Mouse (Mus musculus): ENCODE results near the gene Sec13. TPM values are rescaled to one million over a fixed set of nuclear protein-coding genes. Genes with fewer than 3 reads are reported as not detected.
"Not testable (repeated sequence)": the region's sequence is repeated elsewhere in the genome, so short reads cannot be mapped to it uniquely, and the experiment has no call there.

Gene Sec13
- polyA plus RNA-seq, 1 experiment from 2014 or later = 250 TPM

DNA sequence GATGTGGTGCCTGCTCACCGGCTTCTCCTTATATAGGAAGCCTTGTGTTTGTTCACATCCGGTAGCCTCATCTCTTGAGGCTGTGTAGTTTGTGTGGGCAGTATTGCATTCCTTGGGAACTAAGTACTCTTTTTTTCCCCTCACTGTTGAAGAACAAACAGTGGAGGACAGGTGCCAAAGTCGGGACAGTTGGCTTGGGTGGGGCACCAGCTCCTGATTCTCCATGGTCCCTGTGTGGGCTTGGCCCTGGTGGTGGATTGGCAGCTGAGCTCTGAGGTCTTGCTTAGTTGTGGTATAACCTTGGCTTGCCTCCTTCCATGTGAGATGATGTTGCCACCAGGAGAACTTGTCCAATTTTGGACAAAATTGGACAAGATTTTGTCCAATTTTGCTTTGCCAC is 20.7 kb downstream of the Sec13 start, which contains the start of gene Ghrl:
Gene Ghrl (minus strand): TSS at position 3 of the 400 bp plus-strand sequence.
- Histone ChIP-seq H3K4me1 (replicated peaks; ENCODE audit: control insufficient read depth, insufficient read depth, low read length) (no peaks in the 10 kb centered on the region), H3K9ac (ENCODE audit: low read length) (no peak within 1 kb of the TSS), H3K4me2 (ENCODE audit: low read length) (no peak within 1 kb of the TSS), H3K9me3 (ENCODE audit: control insufficient read depth, low read length) (no peaks in the 10 kb centered on the region), H3K36me3 (ENCODE audit: control insufficient read depth, insufficient read depth, low read length) (peaks cover 86% of the 10 kb centered on the region), H3K27ac (ENCODE audit: low read depth) (no peak within 1 kb of the TSS), H3K4me3 (ENCODE audit: low read depth, low read length) (no peak within 1 kb of the TSS), H3K27me3 (replicated peaks; ENCODE audit: control insufficient read depth, insufficient read depth, low read length) (no peaks in the 10 kb centered on the region)
- WGBS = 74% methylated on average over 3 of the region's 3 CpGs
- DNase-seq (ENCODE audit: low spot score) = no peak
- ATAC-seq (replicated peaks; ENCODE audit: low FRiP score, low TSS enrichment, low read depth) = no peak

GRCm38 (mm10) chr6:113717541-113717940 is 23.0 kb downstream of the Sec13 start:
- H3K27ac ChIP-seq (ENCODE audit: low read depth) = no peak overlapping the region
- no peak for ATAC-seq (replicated peaks; ENCODE audit: low FRiP score, low TSS enrichment, low read depth)
- H3K4me1 ChIP-seq (replicated peaks; ENCODE audit: control insufficient read depth, insufficient read depth, low read length) = no peaks in the 10 kb centered on the region
- no peak for DNase-seq (ENCODE audit: low spot score)
- no peaks in the 10 kb centered on the region for H3K9me3 ChIP-seq (ENCODE audit: control insufficient read depth, low read length)
- no peak overlapping the region for H3K4me2 ChIP-seq (ENCODE audit: low read length)
- no peak overlapping the region for H3K9ac ChIP-seq (ENCODE audit: low read length)
- no peak overlapping the region for H3K4me3 ChIP-seq (ENCODE audit: low read depth, low read length)
- H3K36me3 ChIP-seq (ENCODE audit: control insufficient read depth, insufficient read depth, low read length) = peaks cover 87% of the 10 kb centered on the region
- no peaks in the 10 kb centered on the region for H3K27me3 ChIP-seq (replicated peaks; ENCODE audit: control insufficient read depth, insufficient read depth, low read length)
- WGBS = 88% methylated on average over 3 of the region's 3 CpGs

GRCm38 (mm10) chr6:113714797-113715196 is 25.7 kb downstream of the Sec13 start:
- H3K27ac ChIP-seq (ENCODE audit: low read depth) = no peak overlapping the region
- H3K27me3 ChIP-seq (replicated peaks; ENCODE audit: control insufficient read depth, insufficient read depth, low read length) = no peaks in the 10 kb centered on the region
- H3K4me1 ChIP-seq (replicated peaks; ENCODE audit: control insufficient read depth, insufficient read depth, low read length) = no peaks in the 10 kb centered on the region
- DNase-seq (ENCODE audit: low spot score) = no peak
- ATAC-seq (replicated peaks; ENCODE audit: low FRiP score, low TSS enrichment, low read depth) = no peak
- 77% methylated on average over 1 of the region's 1 CpGs for WGBS
- H3K9me3 ChIP-seq (ENCODE audit: control insufficient read depth, low read length) = no peaks in the 10 kb centered on the region
- peaks cover 94% of the 10 kb centered on the region for H3K36me3 ChIP-seq (ENCODE audit: control insufficient read depth, insufficient read depth, low read length)
- no peak overlapping the region for H3K9ac ChIP-seq (ENCODE audit: low read length)
- H3K4me3 ChIP-seq (ENCODE audit: low read depth, low read length) = no peak overlapping the region
- H3K4me2 ChIP-seq (ENCODE audit: low read length) = no peak overlapping the region

- ATAC-seq (replicated peaks; ENCODE audit: low FRiP score, low TSS enrichment, low read depth) (no peak), DNase-seq (ENCODE audit: low spot score) (no peak)
- no peaks in the 10 kb centered on the region for H3K27me3 ChIP-seq (replicated peaks; ENCODE audit: control insufficient read depth, insufficient read depth, low read length)
- no peak overlapping the region for H3K4me3 ChIP-seq (ENCODE audit: low read depth, low read length)
- H3K36me3 ChIP-seq (ENCODE audit: control insufficient read depth, insufficient read depth, low read length) = peaks cover 94% of the 10 kb centered on the region
- no peak overlapping the region for H3K27ac ChIP-seq (ENCODE audit: low read depth)
- H3K4me2 ChIP-seq (ENCODE audit: low read length) = no peak overlapping the region
- H3K9me3 ChIP-seq (ENCODE audit: control insufficient read depth, low read length) = no peaks in the 10 kb centered on the region
- no peak overlapping the region for H3K9ac ChIP-seq (ENCODE audit: low read length)
- no peaks in the 10 kb centered on the region for H3K4me1 ChIP-seq (replicated peaks; ENCODE audit: control insufficient read depth, insufficient read depth, low read length)
- 91% methylated on average over 2 of the region's 2 CpGs for WGBS
These were observed 26.3 kb downstream of the Sec13 start for GRCm38 (mm10) chr6:113714276-113714675.

GRCm38 (mm10) chr6:113713389-113713788 is 27.2 kb downstream of the Sec13 start:
- not testable (repeated sequence) for DNase-seq (ENCODE audit: low spot score); H3K9ac ChIP-seq (ENCODE audit: low read length); H3K27ac ChIP-seq (ENCODE audit: low read depth); H3K27me3 ChIP-seq (replicated peaks; ENCODE audit: control insufficient read depth, insufficient read depth, low read length); H3K4me3 ChIP-seq (ENCODE audit: low read depth, low read length); H3K9me3 ChIP-seq (ENCODE audit: control insufficient read depth, low read length); H3K4me1 ChIP-seq (replicated peaks; ENCODE audit: control insufficient read depth, insufficient read depth, low read length); H3K4me2 ChIP-seq (ENCODE audit: low read length); ATAC-seq (replicated peaks; ENCODE audit: low FRiP score, low TSS enrichment, low read depth)
- peaks cover 94% of the 10 kb centered on the region for H3K36me3 ChIP-seq (ENCODE audit: control insufficient read depth, insufficient read depth, low read length)
- WGBS = 88% methylated on average over 4 of the region's 5 CpGs

DNA sequence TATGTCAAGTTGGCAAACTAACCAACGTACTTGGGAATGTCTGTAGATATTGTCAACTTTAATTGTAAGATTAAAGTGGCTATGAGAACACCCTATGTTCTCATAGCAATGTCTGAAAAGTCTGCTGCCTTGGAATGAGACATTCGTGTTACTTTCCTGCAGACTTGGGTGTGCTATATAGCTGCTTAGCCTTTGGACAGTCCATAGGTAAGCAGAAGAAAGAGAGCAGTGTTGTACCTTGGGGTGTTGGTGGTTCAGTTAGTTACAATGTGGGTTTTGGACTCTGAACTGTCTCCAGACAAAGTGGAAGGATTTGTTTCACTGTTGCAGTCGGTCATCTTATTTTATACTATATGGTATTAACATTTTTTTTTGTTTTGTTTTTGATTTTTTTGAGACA is 27.8 kb downstream of the Sec13 start:
- DNase-seq (ENCODE audit: low spot score) = no peak
- no peak for ATAC-seq (replicated peaks; ENCODE audit: low FRiP score, low TSS enrichment, low read depth)
- H3K27me3 ChIP-seq (replicated peaks; ENCODE audit: control insufficient read depth, insufficient read depth, low read length) = no peaks in the 10 kb centered on the region
- H3K4me1 ChIP-seq (replicated peaks; ENCODE audit: control insufficient read depth, insufficient read depth, low read length) = no peaks in the 10 kb centered on the region
- WGBS = 94% methylated on average over 3 of the region's 3 CpGs
- no peak overlapping the region for H3K27ac ChIP-seq (ENCODE audit: low read depth)
- H3K36me3 ChIP-seq (ENCODE audit: control insufficient read depth, insufficient read depth, low read length) = peaks cover 97% of the 10 kb centered on the region
- no peak overlapping the region for H3K9ac ChIP-seq (ENCODE audit: low read length)
- no peaks in the 10 kb centered on the region for H3K9me3 ChIP-seq (ENCODE audit: control insufficient read depth, low read length)
- no peak overlapping the region for H3K4me3 ChIP-seq (ENCODE audit: low read depth, low read length)
- H3K4me2 ChIP-seq (ENCODE audit: low read length) = no peak overlapping the region

- peaks cover 13% of the 10 kb centered on the region for H3K4me1 ChIP-seq (replicated peaks; ENCODE audit: control insufficient read depth, insufficient read depth, low read length)
- H3K27me3 ChIP-seq (replicated peaks; ENCODE audit: control insufficient read depth, insufficient read depth, low read length) = no peaks in the 10 kb centered on the region
- peak; percentile 70 for ATAC-seq (replicated peaks; ENCODE audit: low FRiP score, low TSS enrichment, low read depth)
- H3K4me3 ChIP-seq (ENCODE audit: low read depth, low read length) = peak overlapping the region; percentile 94
- peak; percentile 60 for DNase-seq (ENCODE audit: low spot score)
- H3K9me3 ChIP-seq (ENCODE audit: control insufficient read depth, low read length) = no peaks in the 10 kb centered on the region
- peak overlapping the region; percentile 81 for H3K9ac ChIP-seq (ENCODE audit: low read length)
- H3K36me3 ChIP-seq (ENCODE audit: control insufficient read depth, insufficient read depth, low read length) = peaks cover 36% of the 10 kb centered on the region
- WGBS = under 1% methylated on average over 72 of the region's 113 CpGs
- peak overlapping the region; percentile 82 for H3K4me2 ChIP-seq (ENCODE audit: low read length)
- peak overlapping the region; percentile 82 for H3K27ac ChIP-seq (ENCODE audit: low read depth)
These were observed 43.0 kb downstream of the Sec13 start for GRCm38 (mm10) chr6:113697222-113698205.

DNA sequence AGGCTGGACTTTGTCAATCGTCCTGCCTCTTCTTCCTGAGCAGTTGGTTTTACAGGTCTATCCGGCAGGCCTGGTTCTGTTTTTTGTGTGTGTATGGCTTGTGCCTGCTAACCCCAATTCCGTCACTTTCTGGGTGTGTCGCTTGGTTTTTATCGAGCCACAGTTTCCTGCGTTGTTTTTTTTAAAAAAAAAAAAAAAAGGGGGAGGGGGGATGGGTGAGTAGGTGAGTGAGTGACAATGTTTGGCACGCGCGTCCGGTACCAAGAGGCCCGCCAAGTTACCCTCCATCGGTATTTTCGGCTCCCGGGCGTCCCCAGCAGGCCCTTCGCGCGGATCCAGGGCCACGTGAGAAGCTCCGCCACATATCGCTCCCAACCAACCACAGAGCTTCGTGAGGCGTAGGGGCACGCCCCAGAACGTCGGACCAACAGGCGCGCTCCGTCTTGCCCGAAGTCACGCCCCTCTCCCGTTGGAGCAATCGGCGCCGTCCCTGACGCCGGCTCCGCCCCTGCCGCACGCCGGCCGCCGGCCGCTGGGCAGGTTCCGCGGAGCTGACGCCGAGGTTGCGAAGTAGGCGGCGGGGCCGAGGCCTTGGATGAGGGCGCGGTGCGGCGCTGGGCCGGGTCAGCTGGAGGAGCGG is 43.8 kb downstream of the Sec13 start, which contains the start of gene Tatdn2:
Gene Tatdn2 (plus strand): TSS at position 469 of the 640 bp plus-strand sequence.
- ATAC-seq (replicated peaks; ENCODE audit: low FRiP score, low TSS enrichment, low read depth) (peak; percentile 97), DNase-seq (ENCODE audit: low spot score) (peak; percentile 91)
- Histone ChIP-seq H3K36me3 (ENCODE audit: control insufficient read depth, insufficient read depth, low read length) (peaks cover 28% of the 10 kb centered on the region), H3K9me3 (ENCODE audit: control insufficient read depth, low read length) (no peaks in the 10 kb centered on the region), H3K4me1 (replicated peaks; ENCODE audit: control insufficient read depth, insufficient read depth, low read length) (peaks cover 13% of the 10 kb centered on the region), H3K27me3 (replicated peaks; ENCODE audit: control insufficient read depth, insufficient read depth, low read length) (no peaks in the 10 kb centered on the region), H3K9ac (ENCODE audit: low read length) (peak within 1 kb of the TSS; percentile 81), H3K27ac (ENCODE audit: low read depth) (peak within 1 kb of the TSS; percentile 82), H3K4me3 (ENCODE audit: low read depth, low read length) (peak within 1 kb of the TSS; percentile 94), H3K4me2 (ENCODE audit: low read length) (peak within 1 kb of the TSS; percentile 82)
- under 1% methylated on average over 53 of the region's 58 CpGs for WGBS

All from intestine, embryonic 14.5 days (tissue).